Mouse (Mus musculus): ENCODE measurements around the gene Cnpy3.

DNA sequence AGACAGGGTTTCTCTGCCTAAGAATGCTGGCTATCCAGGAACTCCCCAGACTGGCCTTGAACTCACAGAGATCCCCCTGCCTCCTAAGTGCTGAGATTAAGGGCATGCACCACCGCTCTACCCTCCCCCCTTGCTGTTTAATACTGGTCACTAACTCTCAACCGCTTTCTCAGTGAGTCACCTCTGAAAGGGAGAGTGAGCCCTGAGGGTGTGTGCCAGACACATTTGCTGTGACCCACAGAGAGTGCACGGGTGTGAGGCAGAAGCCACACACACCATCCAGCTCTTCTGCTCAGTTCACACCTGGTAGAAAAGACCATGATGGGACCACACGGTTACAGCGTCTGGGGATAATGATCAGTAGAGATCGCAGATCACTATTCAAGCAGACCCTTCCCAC is 53.5 kb downstream of the Cnpy3 start:
- TF ChIP-seq CTCF (IDR thresholded peaks at IDR 0.05): no peak
- TF ChIP-seq POLR2A (IDR thresholded peaks at IDR 0.05; ENCODE audit: insufficient read depth, low read depth, low read length): no peak

Data from heart, adult 2 months (tissue).